Mouse (Mus musculus): Measurements from ENCODE around the gene Pdcd1lg2.

DNA sequence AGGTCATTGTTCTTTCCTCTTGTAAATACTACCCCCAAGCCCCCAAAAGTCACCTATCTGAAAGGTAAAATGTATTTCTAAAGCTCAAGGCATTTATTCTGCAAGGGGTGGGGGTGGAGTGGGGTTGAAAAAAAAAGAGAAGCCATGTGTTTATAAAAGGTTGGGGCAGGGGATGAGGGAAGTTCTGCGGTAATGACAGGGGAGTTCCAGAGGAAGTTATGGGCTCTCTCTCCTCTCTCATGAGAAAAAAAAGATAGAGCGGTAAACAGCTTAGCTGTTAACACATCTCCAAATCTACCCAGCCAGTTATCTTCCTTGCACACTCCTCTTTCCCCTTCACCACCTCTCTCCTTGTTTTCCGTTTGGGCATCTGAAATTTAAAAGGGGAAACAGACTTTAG is 20.2 kb downstream of the Pdcd1lg2 start:
- TF ChIP-seq POLR2A (IDR thresholded peaks at IDR 0.05; ENCODE audit: control insufficient read depth, extremely low read depth, insufficient read depth, low read length, poor library complexity) (no peak), CTCF (IDR thresholded peaks at IDR 0.05; ENCODE audit: borderline replicate concordance, control insufficient read depth, extremely low read depth, insufficient read depth, low read length, poor library complexity) (no peak)

Measured in thymus, adult 2 months (tissue).